Mouse (Mus musculus) urinary bladder, adult 18-20 months (tissue): ENCODE measurements around the gene Dzank1.
A peak's percentile ranks its signal among the peaks of the same experiment; 100 is the strongest.

ENCODE experiments used
- DNase-seq, 2 experiments: peaks; one replicate each; pipeline ENCODE4 v3.0.0; 2022; ENCODE audit warnings: low spot score in 2 of 2, mixed read lengths in 2 of 2

Gene Dzank1

DNA sequence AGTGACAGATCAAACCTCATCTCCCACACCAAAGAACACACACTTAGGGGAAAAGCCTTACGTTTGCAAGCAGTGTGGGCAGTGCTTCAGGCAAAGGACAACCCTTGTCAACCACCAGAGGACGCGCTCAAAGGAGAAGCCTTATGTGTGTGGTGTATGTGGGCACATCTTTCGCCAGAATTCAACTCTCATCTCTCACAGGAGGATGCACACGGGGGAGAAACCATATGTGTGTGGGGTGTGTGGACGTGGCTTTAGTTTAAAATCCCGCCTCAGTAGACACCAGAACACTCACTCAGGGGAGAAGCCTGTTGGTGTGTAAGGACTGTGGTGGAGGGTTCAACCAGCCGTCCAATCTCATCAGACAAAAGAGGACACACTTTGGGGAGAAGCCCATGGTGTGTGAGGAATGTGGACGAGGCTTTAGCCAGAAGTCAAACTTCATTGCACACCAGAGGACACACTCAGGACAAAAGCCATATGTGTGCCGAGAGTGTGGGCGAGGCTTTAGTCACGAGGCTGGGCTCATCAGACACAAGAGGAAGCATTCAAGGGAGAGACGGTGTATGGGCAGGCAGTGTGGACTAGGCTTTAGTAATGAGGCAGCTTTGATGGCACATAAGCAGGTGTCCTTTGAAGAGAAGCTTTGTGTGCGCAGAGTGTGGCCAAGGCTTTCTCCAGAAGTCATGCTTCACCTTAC lies 61.2 kb downstream of the Dzank1 start:
- no peak for DNase-seq

DNA sequence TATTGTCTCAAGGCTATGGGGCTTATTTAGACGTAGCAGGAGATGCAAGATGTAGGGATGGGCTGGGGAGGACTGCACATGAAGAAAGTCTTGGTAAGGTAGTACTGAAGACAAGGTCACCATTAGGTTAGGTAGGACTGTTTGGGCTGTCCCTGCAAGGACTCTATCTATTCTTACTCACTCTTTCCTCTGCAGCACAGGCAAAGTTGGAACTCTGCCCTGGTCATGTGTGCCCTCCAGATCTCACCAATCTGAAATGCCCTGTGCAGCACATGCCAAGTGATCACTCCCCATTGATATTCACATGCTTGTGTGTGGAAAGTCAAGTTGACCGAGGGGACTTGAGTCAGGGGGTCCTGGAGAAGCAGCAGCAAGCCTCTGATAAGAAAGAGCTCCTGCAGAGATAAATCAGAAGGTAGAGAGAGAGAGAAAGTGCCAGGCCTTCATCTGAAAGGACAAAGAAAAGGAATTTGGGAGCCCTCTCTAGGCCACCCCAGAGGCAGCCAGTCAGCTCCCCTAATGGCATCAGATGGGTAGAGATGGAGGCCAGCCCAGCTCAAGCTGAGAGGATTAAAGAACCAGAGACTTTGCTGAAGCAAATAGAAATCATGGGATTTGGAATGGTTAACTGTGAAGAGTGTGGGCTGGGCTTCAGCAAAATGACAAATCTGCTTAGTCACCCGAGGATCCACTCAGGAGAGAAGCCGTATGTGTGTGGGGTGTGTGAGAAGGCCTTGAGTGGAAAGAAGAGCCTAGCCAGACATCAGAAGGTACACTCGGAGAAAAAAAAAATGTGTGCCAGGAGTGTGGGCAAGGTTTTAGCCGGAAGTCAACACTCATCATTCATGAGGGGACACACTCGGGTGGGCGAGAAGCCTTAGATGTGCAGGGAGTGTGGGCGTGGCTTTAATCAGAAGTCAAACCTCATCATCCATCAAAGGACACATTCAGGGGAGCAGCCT lies 62.1 kb downstream of the Dzank1 start:
- no peak for DNase-seq

DNA sequence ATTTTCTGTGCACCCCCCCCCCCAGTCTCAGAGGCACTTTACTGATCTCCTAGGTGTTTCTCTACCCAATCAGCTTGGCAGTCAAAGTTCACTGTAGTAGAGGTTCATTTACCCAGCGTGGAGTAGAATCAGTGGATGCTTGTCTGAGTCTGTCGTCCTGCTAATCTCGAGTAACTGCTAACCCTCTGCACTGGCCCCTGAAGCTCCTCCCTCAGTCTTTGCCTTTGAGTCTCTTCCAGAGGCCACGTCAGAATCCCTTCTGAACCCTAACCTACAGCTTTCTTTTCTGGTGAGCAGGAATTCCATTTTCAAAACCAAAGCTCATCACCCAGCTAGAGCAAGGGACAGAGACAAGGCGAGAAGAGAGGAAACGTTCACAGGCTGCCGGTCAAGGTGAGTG lies 63.0 kb downstream of the Dzank1 start:
- DNase-seq: no peak

DNA sequence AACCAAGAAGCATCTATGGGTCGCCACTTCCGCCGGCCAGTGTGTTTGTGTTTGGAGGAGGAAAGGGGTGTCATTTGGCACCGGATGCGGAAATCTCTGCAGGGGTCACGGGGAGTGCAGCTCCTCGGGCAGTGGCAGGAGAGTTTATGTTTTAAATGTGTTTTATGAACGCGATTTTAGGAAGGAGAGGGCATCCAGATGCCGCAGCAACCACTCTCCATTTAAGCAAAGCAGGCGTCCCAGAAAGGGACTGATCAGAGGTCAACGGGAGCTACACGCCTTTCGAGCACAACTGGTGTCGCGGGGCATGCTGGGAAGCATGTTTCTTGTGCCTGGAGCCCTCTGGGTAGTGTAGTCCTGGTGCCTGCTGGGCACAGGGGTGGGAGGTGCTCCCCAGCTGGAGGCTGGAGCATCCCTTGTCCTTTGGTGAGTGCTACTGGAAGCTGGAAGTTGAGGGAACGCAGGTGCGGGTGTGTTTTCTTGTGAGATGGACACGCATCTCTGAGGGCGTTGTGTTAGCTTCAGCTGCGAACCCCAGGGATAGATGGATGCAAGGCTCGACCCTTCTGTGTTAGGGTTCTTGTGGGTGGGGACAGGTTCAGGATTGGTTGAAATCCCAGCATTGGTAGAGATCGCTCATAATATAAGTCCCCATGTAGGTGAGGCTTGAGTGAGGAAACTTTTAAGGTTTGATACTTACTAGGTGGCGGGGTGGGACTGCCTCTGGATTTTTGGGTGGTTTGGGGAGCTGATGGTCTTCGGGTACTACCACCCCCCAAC lies 68.0 kb downstream of the Dzank1 start:
- DNase-seq: peak; percentile 73 to 89

DNA sequence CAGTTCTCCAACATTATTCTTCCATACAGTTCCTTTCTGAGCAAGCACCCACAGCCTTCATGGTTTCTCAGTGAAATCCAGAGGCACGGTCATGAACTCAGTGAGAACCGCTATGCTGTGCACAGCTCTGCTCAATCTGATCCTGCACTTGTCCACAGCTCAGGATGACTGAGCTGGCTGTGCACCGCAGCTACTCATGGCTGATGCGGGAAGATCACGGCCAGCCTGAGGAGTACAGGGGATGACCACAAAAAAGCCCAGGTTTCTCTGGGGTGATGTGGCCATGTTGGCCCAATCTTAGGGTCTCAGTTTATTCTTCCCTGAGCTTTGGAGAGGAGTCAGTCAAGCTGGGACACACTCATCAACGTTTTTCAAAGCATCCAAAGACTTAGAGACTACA lies 68.9 kb downstream of the Dzank1 start:
- no peak for DNase-seq

DNA sequence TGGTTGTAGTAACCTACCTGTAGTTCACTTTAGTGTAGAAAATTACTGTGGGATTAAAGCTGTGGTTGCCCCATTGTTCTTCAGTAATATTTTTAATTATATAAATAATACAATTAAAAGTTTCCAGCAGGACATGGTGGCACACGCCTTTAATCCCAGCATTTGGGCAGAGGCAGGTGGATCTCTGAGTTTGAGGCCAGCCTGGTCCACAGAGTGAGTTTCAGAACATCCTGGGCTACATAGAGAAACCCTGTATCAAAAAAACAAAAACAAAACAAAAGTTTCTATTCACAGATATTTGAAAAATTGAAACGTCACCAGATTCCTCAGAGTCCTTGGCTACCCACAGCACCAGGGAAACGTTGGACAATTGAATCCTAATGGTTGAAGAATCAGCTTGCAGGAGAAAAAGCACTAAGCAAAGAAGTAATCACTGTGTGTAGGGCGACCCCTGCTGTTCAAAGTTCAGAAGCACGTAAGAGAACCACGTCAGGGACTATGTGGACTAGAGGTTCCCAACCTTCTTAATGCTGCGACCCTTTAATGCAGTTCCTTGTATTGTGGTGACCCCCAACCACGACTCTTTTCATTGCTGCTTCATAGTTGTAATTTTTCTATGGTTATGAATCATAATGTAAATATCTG lies 74.7 kb downstream of the Dzank1 start:
- DNase-seq: peak; percentile 50 to 68

DNA sequence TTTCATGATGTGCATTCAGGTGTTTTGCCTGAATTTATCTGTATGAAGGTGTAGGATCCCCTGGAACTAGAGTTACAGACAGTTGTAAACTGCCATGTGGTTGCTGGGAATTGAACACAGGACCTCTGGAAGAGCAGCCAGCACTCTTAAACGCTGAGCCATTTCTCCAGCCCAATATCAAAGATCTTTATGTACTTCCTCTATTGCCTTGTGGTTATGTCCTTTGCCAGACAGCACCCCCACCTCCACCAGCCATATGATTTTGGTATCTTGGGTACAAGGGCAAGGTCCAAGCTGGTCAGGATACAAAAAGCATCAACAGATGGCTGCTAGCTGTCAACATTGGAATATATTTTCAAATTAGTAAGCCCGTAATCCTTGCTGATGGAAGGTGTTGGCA lies 76.8 kb downstream of the Dzank1 start:
- DNase-seq: no peak

DNA sequence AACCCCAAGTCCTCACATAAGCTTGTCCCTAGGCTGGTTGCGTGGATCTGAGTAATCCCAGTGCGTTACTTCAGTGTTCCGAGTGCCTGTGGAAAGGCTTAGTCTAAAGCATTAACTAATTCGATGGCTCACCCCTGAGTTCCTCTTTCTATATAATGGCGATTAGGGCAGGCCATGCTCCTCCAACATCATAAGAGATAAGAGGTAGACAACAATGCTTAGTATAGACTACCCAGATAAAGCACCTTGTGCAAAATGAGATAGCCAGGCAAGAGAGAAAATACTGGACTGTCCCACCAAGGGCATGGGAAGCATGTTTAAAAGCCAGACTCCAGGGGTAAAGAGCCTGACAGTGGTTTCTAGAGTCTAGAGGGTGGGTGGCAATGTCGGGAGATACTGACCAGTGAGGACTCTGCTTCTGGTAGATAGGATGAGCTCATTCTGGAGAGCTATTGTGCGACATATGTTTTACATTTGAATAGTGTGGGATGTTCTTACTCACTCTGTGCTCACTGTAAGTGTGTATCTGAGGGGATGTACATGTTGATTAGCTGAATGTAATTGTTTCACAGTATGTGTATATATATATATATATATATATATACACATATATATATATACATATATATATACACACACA lies 80.7 kb downstream of the Dzank1 start:
- no peak for DNase-seq

DNA sequence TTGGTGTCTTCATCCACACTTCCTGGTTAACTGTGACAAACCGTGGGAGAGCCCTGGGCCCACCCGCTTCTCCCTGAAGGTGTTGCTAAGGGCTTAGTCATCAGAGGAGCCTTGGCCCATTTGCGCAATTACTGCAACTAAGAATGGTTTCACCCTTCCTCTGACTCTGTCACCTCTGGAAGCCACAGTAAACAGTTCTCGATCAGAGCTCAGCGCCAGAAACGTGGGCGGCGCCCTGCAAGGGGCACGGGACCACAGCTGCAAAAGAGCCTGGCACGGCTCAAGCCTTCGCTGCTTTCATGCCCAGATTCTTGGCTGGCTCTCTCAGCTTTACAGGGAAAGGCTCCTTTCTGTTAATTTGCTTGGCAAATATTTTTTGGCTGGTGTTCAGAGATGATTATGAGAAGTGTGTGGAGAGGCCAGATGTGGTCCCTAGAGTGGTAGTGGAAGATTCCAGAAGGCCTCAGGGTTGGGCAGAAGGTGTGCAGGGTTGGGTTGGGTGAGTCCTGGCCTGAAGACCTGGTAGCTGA lies 85.8 kb downstream of the Dzank1 start:
- DNase-seq: peak in 1 of 2 experiments; percentile 17

DNA sequence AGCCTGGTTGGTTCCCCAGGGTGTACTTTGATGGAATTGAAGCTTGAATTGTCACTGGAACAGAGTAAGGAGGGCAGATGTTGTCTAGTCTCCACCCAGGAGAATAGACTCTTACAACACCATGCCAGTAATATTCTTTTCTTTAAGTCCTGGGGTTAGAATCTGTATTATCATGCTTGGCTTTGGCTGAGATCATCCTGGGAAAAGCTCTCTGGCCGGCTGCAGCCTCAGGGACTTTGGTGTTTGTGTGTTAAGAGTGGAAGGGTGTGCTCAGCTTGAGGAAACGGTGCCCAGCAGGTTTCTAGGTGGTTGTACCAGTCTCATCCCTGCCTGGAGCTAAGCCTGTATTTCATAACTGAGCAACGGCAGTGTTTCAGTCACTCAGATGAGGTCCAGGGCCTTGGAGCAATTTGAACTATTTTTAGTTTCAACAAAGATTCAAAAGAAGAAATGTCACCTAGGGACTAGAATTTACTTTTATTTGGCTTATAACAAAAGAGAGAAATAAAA lies 88.0 kb downstream of the Dzank1 start:
- DNase-seq: no peak

DNA sequence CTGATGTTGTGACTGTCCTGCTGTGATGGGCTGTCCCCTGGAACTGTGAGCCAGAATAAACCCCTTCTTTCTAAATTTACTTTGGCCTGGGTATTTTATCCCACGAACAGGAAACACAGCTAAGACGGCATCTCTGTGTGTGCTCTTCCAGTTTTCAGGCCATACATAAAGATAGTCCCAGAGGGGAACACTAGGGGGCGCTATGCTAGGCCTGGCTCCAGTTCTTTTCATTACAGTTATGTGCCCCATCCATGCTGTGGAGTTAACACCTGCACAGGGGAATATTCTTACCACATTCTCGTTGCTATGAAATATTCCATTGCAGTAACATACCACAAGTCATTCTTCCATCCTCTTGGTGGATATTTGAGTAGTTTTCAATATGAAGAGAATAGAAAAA lies 88.8 kb downstream of the Dzank1 start:
- DNase-seq: no peak

DNA sequence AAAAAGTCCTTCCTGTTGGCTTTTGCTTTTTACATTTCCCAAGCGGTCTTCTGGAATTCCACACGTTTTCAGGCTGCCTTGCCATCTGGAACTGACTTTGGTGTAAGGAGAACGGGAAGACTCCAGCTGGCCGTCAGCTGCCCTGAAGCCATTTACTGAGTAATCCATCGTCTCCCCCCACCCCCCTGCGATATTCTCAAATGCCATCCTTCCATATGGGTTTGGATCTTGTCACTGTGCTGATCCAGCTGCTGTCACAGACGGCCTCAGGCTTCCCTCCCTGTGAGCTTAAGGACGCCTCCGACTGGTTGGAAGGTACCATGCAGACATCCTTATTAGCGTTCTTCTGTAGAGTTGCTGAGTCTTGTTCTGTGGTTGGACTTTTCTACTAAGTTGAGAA lies 91.5 kb downstream of the Dzank1 start:
- DNase-seq: no peak

DNA sequence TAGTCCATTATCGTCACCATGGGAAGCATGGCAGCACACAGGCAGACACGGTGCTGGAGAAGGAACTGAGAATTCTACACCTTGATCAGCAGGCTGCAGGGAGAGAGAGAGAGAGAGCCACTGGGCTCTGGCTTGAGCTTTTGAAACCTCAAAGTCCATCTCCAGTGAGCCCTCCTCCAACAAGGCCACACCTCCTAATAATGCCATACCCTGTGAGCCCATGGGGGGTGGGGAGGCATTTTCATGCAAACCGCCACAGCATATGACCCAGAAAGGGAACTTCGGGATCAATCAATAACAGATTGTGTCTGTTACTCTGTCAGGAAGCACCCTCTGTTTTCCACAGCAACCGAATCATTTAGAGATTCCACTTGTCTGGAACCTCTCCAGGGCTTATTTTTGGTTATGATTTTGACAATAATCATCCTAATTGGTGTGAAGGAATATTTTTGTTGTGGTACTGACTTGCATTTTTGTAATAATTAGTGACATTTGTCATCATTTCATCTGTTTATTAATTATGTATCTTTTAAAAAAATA lies 95.9 kb downstream of the Dzank1 start:
- DNase-seq: no peak

DNA sequence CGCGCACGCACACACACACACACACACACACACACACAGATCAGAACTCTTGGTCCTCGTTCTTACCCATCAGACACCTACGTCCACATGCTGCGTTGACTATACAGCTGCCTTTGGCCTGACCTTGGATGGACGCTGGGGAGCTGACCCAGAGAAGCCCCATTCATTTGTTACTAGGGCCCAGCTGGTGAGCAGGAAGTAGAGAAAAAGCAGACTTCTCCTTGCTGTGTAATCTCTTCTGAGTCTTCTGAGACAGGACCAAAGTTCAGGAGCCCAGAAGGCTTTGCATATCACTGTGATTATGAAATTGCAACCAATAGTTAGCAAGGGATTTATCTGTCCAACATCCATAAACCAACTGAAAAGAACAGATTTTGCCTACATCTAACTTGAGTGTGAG lies 98.0 kb downstream of the Dzank1 start:
- DNase-seq: no peak

DNA sequence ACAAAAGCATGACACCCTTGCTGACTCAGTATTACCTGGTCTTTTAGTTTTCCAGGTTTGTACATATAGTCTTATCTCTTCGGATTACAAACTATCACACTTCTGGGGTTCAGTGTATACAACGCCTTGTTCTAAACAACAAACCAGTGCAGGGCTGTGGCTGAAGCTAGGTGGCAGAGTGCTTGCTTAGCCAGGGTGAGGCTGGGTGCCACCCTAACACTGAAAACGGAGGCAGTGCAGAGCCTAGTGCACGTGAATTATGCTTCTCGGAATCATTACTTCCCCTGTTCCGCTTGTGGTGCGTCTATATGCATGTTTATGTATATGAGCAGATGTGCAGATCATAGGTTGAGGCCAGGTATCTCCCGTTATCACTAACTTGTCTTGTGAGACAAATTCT lies 98.6 kb downstream of the Dzank1 start:
- DNase-seq: no peak

DNA sequence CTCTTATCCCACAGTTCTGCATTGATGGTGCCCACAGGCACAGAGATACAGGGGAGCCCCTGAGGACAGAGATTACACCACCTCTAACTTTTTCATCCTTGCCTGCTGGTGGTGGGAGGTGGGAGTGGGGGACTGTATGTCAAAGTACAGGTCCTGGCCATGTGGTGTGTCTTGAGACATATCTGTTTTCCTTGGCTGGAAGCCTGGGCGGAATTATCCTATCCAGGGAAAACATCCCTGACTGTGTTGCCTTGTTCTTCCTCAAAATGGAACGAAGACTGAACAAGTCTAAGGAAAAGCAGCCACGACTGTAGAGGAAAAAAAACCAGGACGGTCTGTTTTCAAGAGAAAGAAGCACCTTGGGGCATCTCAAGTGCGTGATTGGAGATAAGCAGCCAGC lies 99.4 kb downstream of the Dzank1 start:
- no peak for DNase-seq

DNA sequence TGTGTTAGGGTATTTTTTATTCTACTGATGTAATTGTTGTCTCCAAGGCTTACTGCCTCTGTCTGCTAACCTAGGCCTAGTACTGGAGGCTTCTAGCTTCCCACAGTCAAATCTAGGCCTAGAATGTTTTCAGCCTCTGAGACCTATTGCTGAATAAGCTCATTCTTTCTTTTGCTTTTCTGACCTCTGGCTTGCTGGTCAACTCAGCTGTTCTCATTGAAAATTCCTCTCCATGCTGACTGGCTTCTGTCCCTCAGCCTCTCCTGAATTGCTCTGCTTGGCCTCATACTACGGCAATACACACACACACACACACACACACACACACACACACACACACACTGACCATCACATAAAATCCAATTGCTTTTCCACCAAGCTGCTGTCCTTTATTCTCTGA lies 101.5 kb downstream of the Dzank1 start:
- DNase-seq: no peak

DNA sequence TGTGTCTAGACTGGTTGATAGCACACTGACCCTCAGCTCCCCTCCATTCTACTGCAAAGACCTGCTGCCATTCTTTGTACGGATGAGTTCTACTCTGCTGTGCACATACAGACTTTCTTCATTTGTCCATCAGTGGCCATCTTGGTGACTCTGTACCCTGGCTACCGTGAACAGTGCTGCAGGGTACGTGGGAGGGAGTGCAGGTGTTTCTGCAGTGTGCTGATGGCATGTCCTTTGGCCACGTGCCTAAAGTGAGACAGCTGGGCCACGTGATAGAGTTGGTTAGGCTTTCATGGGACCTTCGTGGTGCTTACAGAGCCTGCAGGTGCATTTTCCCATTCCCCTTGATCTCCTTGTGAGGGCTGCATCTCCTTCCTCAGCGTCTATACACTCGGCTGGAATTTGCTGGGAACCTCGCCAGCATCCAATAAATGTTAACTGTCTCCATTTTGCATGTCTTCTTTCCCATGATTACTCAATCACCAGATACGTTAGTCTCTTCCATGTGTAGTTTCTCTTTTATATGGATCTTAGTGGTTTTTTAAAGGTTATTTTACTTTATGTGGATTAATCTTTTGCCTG lies 105.0 kb downstream of the Dzank1 start:
- no peak for DNase-seq
